Mouse (Mus musculus) ovary, adult 2 months (tissue): ENCODE results near the gene Tigd2. TPM values are rescaled to one million over a fixed set of nuclear protein-coding genes. Genes with fewer than 3 reads are reported as not detected.

Experiments
- polyA plus RNA-seq: library from polyadenylated mRNA; depleted of rRNA; stranded (reverse); fragments of >200 nt; gene quantifications from 2 replicates; pipeline ENCODE4 v1.2.3, GENCODE M21; 2012; rRNA removed

The Tigd2 gene
- polyA plus RNA-seq, result 4.1 and 5.4 TPM in 2 replicates

DNA sequence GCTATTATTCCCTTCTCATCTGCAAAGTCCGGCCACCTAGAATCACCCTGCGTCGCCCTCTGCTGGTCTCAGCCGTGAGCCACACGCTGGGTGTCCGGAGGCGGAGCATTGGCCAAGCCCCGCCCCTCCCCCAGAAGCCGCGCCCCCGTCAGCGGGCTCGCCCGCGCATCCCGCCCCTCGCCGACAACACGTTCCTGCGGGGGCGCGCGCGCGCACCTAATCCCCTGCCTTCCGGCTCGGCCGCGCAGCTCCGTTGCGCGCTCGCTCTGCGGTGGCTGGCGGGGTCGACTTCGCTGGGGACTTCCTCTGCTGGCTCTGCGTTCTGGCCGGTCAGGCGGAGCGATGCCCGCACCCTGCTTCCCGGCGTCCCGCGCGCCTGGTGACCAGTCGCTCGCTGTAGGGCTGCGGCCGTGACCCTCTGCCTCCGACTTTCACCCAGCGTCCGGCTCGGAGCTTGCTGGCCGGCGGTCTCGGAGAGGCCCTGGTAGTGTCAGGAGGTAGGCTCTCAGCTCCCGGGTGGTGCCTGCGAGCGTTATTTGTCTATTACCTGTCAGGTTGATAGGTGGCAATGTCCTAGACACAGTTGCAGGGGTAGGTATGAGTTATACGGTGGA lies at the start of gene Tigd2:
Gene Tigd2 (plus strand): TSS at position 186 of the 614 bp plus-strand sequence.

Other genes starting within 250 kb of the Tigd2 start
- 12.6 and 18.2 TPM in 2 replicates for gene Fam13a, start 184.3 kb upstream of the Tigd2 start, polyA plus RNA-seq
- 0.29 and 0.36 TPM in 2 replicates for gene Gprin3, start 217.4 kb downstream of the Tigd2 start, polyA plus RNA-seq